Mouse (Mus musculus) megakaryocyte, adult 5-6 weeks (primary cell): ENCODE data around the gene Mllt10. TPM values are rescaled to one million over a fixed set of nuclear protein-coding genes. Genes with fewer than 3 reads are reported as not detected.

ENCODE experiments used
- ATAC-seq: 2 replicates; pipeline ENCODE4 v1.8.0; 2016; ENCODE audit warnings: mild to moderate bottlenecking, inconsistent platforms; ENCODE audit not compliant: poor library complexity, severe bottlenecking
- total RNA-seq, 2 experiments: library from RNA; stranded (forward) in 1 of 2; stranded (reverse) in 1 of 2; fragments of 153-499, 151-499 nt in 1 of 2; fragments of 221-1000, 200-1000 nt in 1 of 2; gene quantifications; 2 replicates each; pipeline versions ENCODE4 v1.2.3 to v1.2.4; 2015 to 2017

Mllt10 gene
- total RNA-seq, 2 experiments from 2014 or later = 47.3 to 50.7 TPM

DNA sequence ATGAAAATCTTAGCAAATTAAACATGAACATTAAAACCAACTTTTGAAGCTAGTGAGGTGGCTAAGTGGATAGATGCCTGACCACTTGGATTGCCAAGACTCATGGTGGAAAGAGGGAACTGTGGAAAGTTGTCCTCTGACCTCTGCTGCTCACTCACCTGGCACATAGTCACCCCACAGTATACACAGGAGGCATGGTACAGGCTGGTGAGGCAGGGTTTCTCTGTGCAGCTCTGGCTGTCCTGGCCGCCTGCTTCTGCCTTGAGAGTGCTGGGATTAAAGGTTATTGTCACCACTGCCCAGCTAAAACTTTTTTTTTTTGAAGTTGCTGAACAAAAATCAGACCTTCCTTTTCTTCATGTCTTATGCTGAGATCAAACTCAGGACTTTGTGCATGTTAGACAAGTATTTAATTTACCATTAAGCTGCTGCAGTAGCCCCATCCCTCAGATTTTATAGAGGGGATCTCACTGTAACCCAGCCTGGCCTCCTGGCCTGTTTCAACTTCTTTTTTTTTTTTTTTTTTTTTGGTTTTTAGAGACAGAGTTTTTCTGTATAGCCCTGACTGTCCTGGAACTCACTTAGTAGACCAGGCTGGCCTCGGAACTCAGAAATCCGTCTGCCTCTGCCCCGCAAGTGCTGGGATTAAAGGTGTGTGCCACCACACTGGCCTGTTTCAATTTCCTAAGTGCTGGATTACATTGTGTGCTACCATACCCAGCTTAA is 13.2 kb downstream of the Mllt10 start:
- no peak for ATAC-seq

GRCm38 (mm10) chr2:18071947-18072346 is 16.9 kb downstream of the Mllt10 start:
- no peak for ATAC-seq

GRCm38 (mm10) chr2:18080182-18080860 is 25.3 kb downstream of the Mllt10 start:
- ATAC-seq = no peak

DNA sequence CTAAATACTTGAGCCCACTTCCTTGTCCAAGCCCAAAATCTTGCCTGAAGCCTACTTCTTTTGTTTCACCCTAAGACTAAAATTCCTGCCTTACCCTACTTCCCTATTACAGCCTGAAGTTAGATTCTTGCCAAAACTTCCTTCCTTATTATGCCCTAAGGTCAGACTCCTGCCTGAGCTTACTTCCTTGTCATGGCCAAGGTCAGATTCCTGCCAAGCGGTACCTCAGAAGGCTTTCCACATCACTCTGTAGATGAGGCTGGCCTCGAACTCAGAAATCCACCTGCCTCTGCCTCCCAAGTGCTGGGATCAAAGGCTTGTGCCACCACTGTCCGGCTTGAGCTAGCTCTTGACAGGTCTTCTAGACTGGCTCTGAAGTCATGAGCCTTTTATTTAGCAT is 32.7 kb downstream of the Mllt10 start:
- peak; percentile 54; the same call in 1 of the 2 replicates for ATAC-seq

GRCm38 (mm10) chr2:18093858-18094257 is 38.8 kb downstream of the Mllt10 start:
- ATAC-seq = no peak

DNA sequence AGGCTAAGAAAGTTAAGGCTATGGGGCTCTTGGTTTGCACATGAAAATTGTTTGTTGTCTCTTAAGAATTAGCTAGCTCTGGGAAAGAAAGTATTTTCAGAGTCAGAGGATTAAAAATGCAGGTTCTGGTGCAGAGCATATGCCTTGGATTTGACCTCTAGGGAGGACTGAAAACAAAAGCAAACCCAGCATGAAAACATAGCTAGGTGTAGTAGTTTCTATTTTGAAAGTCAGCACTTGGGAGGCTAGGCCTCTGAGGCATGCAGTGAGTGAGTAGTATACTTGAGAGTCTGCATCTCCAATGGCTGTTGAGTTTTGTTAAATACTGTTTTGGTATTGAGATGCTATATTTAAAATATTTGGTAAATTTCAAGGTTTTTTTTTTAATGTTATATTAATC is 39.3 kb downstream of the Mllt10 start:
- ATAC-seq = no peak

GRCm38 (mm10) chr2:18095804-18096203 is 40.8 kb downstream of the Mllt10 start:
- ATAC-seq = no peak

- no peak for ATAC-seq
Measured at GRCm38 (mm10) chr2:18100914-18101313, 45.9 kb downstream of the Mllt10 start.

DNA sequence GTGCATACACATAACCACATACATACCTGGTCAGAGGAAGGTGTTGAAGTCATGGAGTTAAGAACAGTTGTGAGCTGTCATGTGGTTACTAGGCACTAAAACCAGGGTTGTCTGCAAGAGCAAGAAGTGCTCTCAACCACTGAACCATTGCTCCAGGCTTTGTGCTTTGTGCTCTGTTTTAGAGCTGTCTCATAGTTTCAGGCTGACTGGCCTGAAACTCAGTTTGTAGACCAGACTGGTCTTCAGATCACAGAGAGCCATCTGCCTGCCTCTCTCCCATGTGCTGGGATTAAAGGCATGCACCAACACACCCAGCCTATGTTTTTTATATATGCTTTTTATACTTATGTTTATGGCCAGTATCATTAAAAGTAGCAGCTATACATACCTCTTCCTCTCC is 52.5 kb downstream of the Mllt10 start:
- no peak for ATAC-seq

- no peak for ATAC-seq
Measured at GRCm38 (mm10) chr2:18108214-18108613, 53.2 kb downstream of the Mllt10 start.

GRCm38 (mm10) chr2:18111411-18111810 is 56.4 kb downstream of the Mllt10 start:
- no peak for ATAC-seq

- no peak for ATAC-seq
Measured at GRCm38 (mm10) chr2:18116432-18116831, 61.4 kb downstream of the Mllt10 start.

- ATAC-seq = no peak
Measured at GRCm38 (mm10) chr2:18138131-18138530, 83.1 kb downstream of the Mllt10 start.

DNA sequence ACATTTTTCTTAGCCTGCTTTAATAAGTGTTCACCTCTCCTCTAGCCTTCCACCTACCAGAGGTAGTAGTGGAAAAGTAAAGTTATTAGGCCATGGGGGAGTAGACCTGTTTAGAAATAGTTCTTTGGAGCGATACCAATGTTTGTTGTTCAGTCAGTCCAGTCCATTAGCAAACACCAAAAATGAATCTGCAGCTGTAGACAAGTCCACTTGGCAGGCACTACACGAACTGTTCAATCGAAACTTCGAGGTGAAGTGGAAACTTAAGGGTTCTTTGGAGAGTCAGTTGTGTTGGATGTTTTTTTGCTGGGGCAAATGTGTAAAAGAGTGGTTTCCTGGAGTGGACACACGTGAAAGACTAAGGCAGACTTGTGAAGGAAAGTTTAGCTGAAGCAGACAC is 84.6 kb downstream of the Mllt10 start:
- no peak for ATAC-seq

DNA sequence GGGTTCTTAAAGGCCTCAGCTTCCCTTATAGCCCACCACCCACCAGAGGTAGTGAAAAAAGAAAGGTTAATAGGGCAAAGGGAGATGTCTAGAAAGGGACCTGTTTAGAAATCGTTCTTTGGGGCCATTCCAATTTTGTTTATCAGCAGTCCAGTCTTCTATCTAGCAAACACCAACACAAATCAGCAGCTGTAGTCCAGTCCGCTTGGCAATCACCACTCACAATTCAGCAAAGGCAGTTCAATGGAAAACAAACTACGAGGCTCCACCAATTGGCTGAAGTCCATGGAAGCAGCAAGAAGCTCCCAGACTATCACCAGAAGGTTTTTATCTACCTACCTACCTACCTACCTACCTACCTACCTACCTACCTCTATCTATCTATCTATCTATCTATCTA is 101.1 kb downstream of the Mllt10 start:
- no peak for ATAC-seq

GRCm38 (mm10) chr2:18159426-18159825 is 104.4 kb downstream of the Mllt10 start:
- no peak for ATAC-seq

GRCm38 (mm10) chr2:18160992-18161391 is 106.0 kb downstream of the Mllt10 start:
- no peak for ATAC-seq

- ATAC-seq = no peak
Measured at GRCm38 (mm10) chr2:18165511-18165910, 110.5 kb downstream of the Mllt10 start.

GRCm38 (mm10) chr2:18169174-18169948 is 114.3 kb downstream of the Mllt10 start:
- ATAC-seq = no peak

GRCm38 (mm10) chr2:18175234-18175633 is 120.2 kb downstream of the Mllt10 start:
- ATAC-seq = no peak

DNA sequence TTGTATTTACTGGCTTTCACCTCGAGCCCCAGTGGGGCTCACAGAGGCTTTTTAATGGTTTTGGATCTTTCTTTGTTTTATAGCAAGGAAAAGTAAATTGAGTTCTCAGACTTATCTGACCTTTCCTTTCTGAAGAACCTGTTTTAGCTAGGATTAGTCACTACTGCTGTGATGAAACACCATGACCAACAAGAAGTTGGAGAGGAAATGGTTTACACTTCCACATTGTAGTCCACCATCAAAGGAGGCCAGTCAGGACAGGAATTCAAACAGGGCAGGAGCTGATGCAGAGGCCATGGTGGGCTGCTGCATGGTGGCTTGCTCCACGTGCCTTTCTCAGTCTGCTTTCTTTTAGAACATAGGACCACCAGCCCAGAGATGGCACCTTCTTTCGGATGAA is 121.2 kb downstream of the Mllt10 start:
- peak; percentile 73 for ATAC-seq

- ATAC-seq = no peak
Measured at GRCm38 (mm10) chr2:18180323-18180722, 125.3 kb downstream of the Mllt10 start.
